Mouse (Mus musculus) kidney, postnatal 25 days (tissue): ENCODE measurements around the gene Coil.
"Not testable (repeated sequence)": the region's sequence is repeated elsewhere in the genome, so short reads cannot be mapped to it uniquely, and the experiment has no call there.

Experiments used
- DNase-seq, 2 experiments: peaks; one replicate each; pipeline ENCODE4 v3.0.0; 2021; ENCODE audit warnings: mixed read lengths in 2 of 2

Gene Coil

GRCm38 (mm10) chr11:88973776-88974701 lies 4.0 kb downstream of the Coil start:
- DNase-seq, result peak; percentile 95 to 96

- peak; percentile 26 to 29 for DNase-seq
Observed at GRCm38 (mm10) chr11:88976320-88976719, 6.3 kb downstream of the Coil start.

GRCm38 (mm10) chr11:88977188-88977587 lies 7.1 kb downstream of the Coil start:
- DNase-seq, result peak in 1 of 2 experiments; percentile 11

- peak in 1 of 2 experiments; percentile 26 for DNase-seq
Observed at GRCm38 (mm10) chr11:88981337-88981736, 11.3 kb downstream of the Coil start.

GRCm38 (mm10) chr11:88986616-88987015 lies 16.6 kb downstream of the Coil start:
- DNase-seq, result peak in 1 of 2 experiments; percentile 22

GRCm38 (mm10) chr11:88988956-88989355 lies 18.9 kb downstream of the Coil start:
- DNase-seq, result peak in 1 of 2 experiments; percentile 25

- peak in 1 of 2 experiments; percentile 16 for DNase-seq
Observed at GRCm38 (mm10) chr11:88989530-88989929, 19.5 kb downstream of the Coil start.

- no peak for DNase-seq
Observed at GRCm38 (mm10) chr11:88993186-88993585, 23.1 kb downstream of the Coil start.

GRCm38 (mm10) chr11:88993625-88994024 lies 23.6 kb downstream of the Coil start:
- DNase-seq, result peak; percentile 78 to 84

GRCm38 (mm10) chr11:88994492-88994891 lies 24.4 kb downstream of the Coil start:
- DNase-seq, result no peak

GRCm38 (mm10) chr11:88995616-88996015 lies 25.6 kb downstream of the Coil start:
- no peak for DNase-seq

GRCm38 (mm10) chr11:88996427-88996826 lies 26.4 kb downstream of the Coil start:
- peak; percentile 44 to 61 for DNase-seq

GRCm38 (mm10) chr11:88997343-88997742 lies 27.3 kb downstream of the Coil start:
- DNase-seq, result not testable (repeated sequence)

GRCm38 (mm10) chr11:88998406-88998805 lies 28.4 kb downstream of the Coil start:
- no peak for DNase-seq

GRCm38 (mm10) chr11:88998974-88999722 lies 29.1 kb downstream of the Coil start, which contains the start of gene Trim25:
TSS of gene Trim25 (plus strand) at chr11:88999376.
- DNase-seq, result peak; percentile 98

GRCm38 (mm10) chr11:88999723-89000526 lies 29.9 kb downstream of the Coil start:
- DNase-seq, result peak in 1 of 2 experiments; percentile 20

GRCm38 (mm10) chr11:89000527-89000819 lies 30.4 kb downstream of the Coil start:
- no peak for DNase-seq

GRCm38 (mm10) chr11:89001569-89001968 lies 31.5 kb downstream of the Coil start:
- DNase-seq, result no peak

- DNase-seq, result no peak
Observed at GRCm38 (mm10) chr11:89002068-89002467, 32.0 kb downstream of the Coil start.

GRCm38 (mm10) chr11:89002621-89003020 lies 32.6 kb downstream of the Coil start:
- no peak for DNase-seq

- DNase-seq, result peak; percentile 46 to 64
Observed at GRCm38 (mm10) chr11:89003078-89003477, 33.0 kb downstream of the Coil start.

GRCm38 (mm10) chr11:89003726-89004125 lies 33.7 kb downstream of the Coil start:
- DNase-seq, result peak in 1 of 2 experiments; percentile 24

- DNase-seq, result no peak
Observed at GRCm38 (mm10) chr11:89005473-89005872, 35.4 kb downstream of the Coil start.
